Mouse (Mus musculus) cerebellum, adult 8-10 months (tissue): ENCODE measurements around the gene Sertad3.

Experiments
- DNase-seq: peaks from one replicate; pipeline ENCODE4 v3.0.0; 2022

Sertad3 gene

GRCm38 (mm10) chr7:27473156-27473834 is at the start of gene Sertad3:
Gene Sertad3, plus strand, starts transcription at chr7:27473768.
- DNase-seq = peak; percentile 100

GRCm38 (mm10) chr7:27427387-27427786 is 46.2 kb upstream of the Sertad3 start:
- no peak for DNase-seq

GRCm38 (mm10) chr7:27428002-27428401 is 45.6 kb upstream of the Sertad3 start:
- no peak for DNase-seq

- no peak for DNase-seq
Observed at GRCm38 (mm10) chr7:27429135-27429534, 44.4 kb upstream of the Sertad3 start.

GRCm38 (mm10) chr7:27433349-27433748 is 40.2 kb upstream of the Sertad3 start:
- DNase-seq = no peak

- no peak for DNase-seq
Observed at GRCm38 (mm10) chr7:27433794-27434193, 39.8 kb upstream of the Sertad3 start.

- no peak for DNase-seq
Observed at GRCm38 (mm10) chr7:27437544-27437943, 36.0 kb upstream of the Sertad3 start.

- no peak for DNase-seq
Observed at GRCm38 (mm10) chr7:27440014-27440413, 33.6 kb upstream of the Sertad3 start.

- DNase-seq = peak; percentile 42
Observed at GRCm38 (mm10) chr7:27446051-27446450, 27.5 kb upstream of the Sertad3 start.

GRCm38 (mm10) chr7:27446521-27447418 is 26.8 kb upstream of the Sertad3 start:
- peak; percentile 62 for DNase-seq

GRCm38 (mm10) chr7:27447419-27448286 is 25.9 kb upstream of the Sertad3 start, which contains the start of the genes Sptbn4 and Blvrb:
Gene Sptbn4, minus strand, starts transcription at chr7:27447686.
Gene Blvrb, plus strand, starts transcription at chr7:27447978.
- peak; percentile 96 for DNase-seq

GRCm38 (mm10) chr7:27448421-27449206 is 25.0 kb upstream of the Sertad3 start:
- peak; percentile 57 for DNase-seq

- peak; percentile 72 for DNase-seq
Observed at GRCm38 (mm10) chr7:27449256-27449862, 24.2 kb upstream of the Sertad3 start.

- no peak for DNase-seq
Observed at GRCm38 (mm10) chr7:27451359-27451758, 22.2 kb upstream of the Sertad3 start.

GRCm38 (mm10) chr7:27452206-27452770 is 21.3 kb upstream of the Sertad3 start:
- DNase-seq = no peak

- no peak for DNase-seq
Observed at GRCm38 (mm10) chr7:27454461-27455121, 19.0 kb upstream of the Sertad3 start.

GRCm38 (mm10) chr7:27455273-27455672 is 18.3 kb upstream of the Sertad3 start:
- DNase-seq = no peak

- no peak for DNase-seq
Observed at GRCm38 (mm10) chr7:27458614-27459013, 15.0 kb upstream of the Sertad3 start.

GRCm38 (mm10) chr7:27459640-27460039 is 13.9 kb upstream of the Sertad3 start:
- DNase-seq = no peak

GRCm38 (mm10) chr7:27460477-27460876 is 13.1 kb upstream of the Sertad3 start:
- no peak for DNase-seq

GRCm38 (mm10) chr7:27467648-27468047 is 5.9 kb upstream of the Sertad3 start:
- DNase-seq = peak; percentile 25
